Mouse (Mus musculus): ENCODE data around the gene Olfr1228. TPM values are rescaled to one million over a fixed set of nuclear protein-coding genes. Genes with fewer than 3 reads are reported as not detected.

Olfr1228 gene
- total RNA-seq (2023), result not detected in 2 replicates

DNA sequence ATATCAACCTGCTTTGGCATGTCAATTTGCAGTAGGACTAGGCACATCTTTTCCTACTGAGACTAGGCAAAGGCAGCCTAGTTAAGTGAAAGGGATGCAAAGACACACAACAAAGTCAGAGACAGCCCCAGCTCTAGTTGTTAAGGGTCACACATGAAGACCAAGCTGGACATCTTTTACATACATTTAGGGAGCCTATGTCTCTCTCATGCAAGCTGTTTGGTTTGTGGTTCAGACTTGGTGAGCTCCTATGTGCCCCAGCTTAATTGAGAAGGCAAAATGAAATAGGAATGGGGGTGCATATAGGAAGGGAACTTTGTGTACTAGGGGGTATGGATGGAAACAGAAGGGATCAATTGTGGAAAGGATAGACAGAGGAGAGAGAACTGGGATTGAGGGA lies at the start of gene Olfr1228:
Olfr1228 (minus strand) TSS at position 101 of the 400 bp plus-strand sequence.

DNA sequence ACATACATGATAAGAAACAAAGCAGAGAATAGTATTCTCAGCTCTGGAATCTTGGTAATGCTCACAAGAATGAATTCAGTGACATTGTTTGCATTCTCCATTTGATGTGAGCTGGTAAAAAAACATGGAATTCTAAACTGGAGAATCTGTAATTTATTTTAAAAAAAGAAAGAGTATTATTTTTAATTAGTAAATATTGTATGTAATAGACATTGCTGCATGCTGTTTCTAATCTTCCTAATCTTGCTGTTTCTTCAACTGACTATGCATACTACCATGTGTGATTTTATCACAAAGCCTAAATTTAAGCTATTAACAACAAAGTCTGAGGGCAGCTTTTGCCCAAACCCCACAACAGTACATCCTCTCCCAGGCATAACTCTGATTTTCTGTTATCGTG lies 43.3 kb upstream of the Olfr1228 start, which contains the start of gene Olfr1230:
Olfr1230 (minus strand) TSS at position 101 of the 400 bp plus-strand sequence.

DNA sequence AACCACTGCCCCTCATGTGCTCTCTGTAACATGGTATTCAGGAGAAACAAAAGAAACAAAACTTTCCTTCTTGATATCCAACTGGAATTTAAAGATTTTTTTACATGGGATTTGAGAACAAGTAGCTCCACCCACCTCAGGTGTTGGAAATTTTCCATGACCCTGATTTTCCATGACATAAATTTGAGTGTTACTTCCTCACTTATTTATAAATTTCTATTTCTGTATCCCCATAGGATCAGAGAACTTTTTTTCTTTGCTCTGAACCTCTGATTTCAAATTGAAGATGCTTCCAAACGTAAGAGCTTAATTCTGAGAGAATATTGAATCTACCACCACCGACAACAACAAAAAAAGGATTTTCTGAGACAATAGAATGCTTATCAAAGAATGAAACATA lies 34.1 kb upstream of the Olfr1228 start, which contains the start of gene Olfr1229:
Olfr1229 (minus strand) TSS at position 101 of the 400 bp plus-strand sequence.

DNA sequence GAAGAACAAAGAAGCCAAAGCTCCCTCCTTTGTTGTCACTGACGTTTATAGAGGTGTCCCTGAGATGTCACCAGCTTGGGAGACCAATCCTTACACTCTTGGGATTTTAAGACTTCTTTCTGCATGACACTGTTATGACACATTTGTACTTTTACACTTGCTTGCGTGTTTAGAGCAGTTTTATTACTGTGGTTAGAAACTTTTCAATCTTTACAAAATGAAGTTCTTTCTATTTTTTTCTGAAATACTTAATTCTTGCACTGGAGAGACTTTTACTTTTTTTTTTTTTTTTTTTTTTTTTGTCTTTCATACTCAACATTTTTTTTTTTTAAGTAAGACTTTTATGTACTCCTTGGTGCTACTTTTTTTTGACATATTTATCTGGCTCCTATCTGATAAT lies 53.9 kb downstream of the Olfr1228 start, which contains the start of gene Olfr1226:
Olfr1226 (minus strand) TSS at position 101 of the 400 bp plus-strand sequence.

Other genes starting within 250 kb of the Olfr1228 start
- not detected in 2 replicates for gene Olfr1215, start 247.1 kb downstream of the Olfr1228 start, total RNA-seq (2023)
- not detected in 2 replicates for gene Olfr1216, start 235.7 kb downstream of the Olfr1228 start, total RNA-seq (2023)
- gene Olfr1217, start 222.0 kb downstream of the Olfr1228 start, total RNA-seq (2023), result not detected in 2 replicates
- gene Olfr1218, start 192.9 kb downstream of the Olfr1228 start, total RNA-seq (2023), result not detected in 2 replicates
- not detected in 2 replicates for gene Olfr1219, start 170.5 kb downstream of the Olfr1228 start, total RNA-seq (2023)
- gene Olfr1220, start 147.2 kb downstream of the Olfr1228 start, total RNA-seq (2023), result not detected in 2 replicates
- gene Olfr1221, start 136.8 kb downstream of the Olfr1228 start, total RNA-seq (2023), result not detected in 2 replicates
- not detected in 2 replicates for gene Olfr1222, start 121.0 kb downstream of the Olfr1228 start, total RNA-seq (2023)
- gene Olfr1223, start 102.5 kb downstream of the Olfr1228 start, total RNA-seq (2023), result not detected in 2 replicates
- gene Olfr1224-ps1, start 90.0 kb downstream of the Olfr1228 start, total RNA-seq (2023), result not detected in 2 replicates
- not detected in 2 replicates for gene Olfr1225, start 79.4 kb downstream of the Olfr1228 start, total RNA-seq (2023)
- gene Olfr1226, start 54.0 kb downstream of the Olfr1228 start, total RNA-seq (2023), result not detected in 2 replicates
- gene Olfr1229, start 34.0 kb upstream of the Olfr1228 start, total RNA-seq (2023), result not detected in 2 replicates
- gene Olfr1230, start 43.2 kb upstream of the Olfr1228 start, total RNA-seq (2023), result not detected in 2 replicates
- not detected in 2 replicates for gene Olfr1231, start 53.0 kb upstream of the Olfr1228 start, total RNA-seq (2023)
- gene Olfr1232, start 75.6 kb upstream of the Olfr1228 start, total RNA-seq (2023), result not detected in 2 replicates
- not detected in 2 replicates for gene Olfr1233, start 88.3 kb upstream of the Olfr1228 start, total RNA-seq (2023)
- not detected in 2 replicates for gene Olfr1234, start 110.8 kb upstream of the Olfr1228 start, total RNA-seq (2023)
- not detected in 2 replicates for gene Olfr1238, start 155.6 kb upstream of the Olfr1228 start, total RNA-seq (2023)
- not detected in 2 replicates for gene Olfr1239, start 166.3 kb upstream of the Olfr1228 start, total RNA-seq (2023)
- not detected in 2 replicates for gene Olfr1240, start 188.9 kb upstream of the Olfr1228 start, total RNA-seq (2023)
- not detected in 2 replicates for gene Olfr1241, start 233.1 kb upstream of the Olfr1228 start, total RNA-seq (2023)
- gene Olfr1242, start 244.3 kb upstream of the Olfr1228 start, total RNA-seq (2023), result not detected in 2 replicates